Mouse (Mus musculus): ENCODE results near the gene Itsn2. TPM values are rescaled to one million over a fixed set of nuclear protein-coding genes. Genes with fewer than 3 reads are reported as not detected.

Gene Itsn2
- polyA plus RNA-seq, 1 experiment: 8.9 TPM

- Histone ChIP-seq H3K27me3 (replicated peaks) (no peaks in the 10 kb centered on the region), H3K36me3 (replicated peaks; ENCODE audit: low read length) (peaks cover 21% of the 10 kb centered on the region), H3K4me1 (peaks cover 19% of the 10 kb centered on the region), H3K9me3 (peaks cover 30% of the 10 kb centered on the region), H3K4me3 (replicated peaks) (no peak overlapping the region)
- TF ChIP-seq GATA1 (IDR thresholded peaks at IDR 0.05; ENCODE audit: borderline replicate concordance, low read length) (no peak), FLI1 (IDR thresholded peaks at IDR 0.05; ENCODE audit: low read length) (no peak)
Measured at GRCm38 (mm10) chr12:4557436-4557835, 35.0 kb upstream of the Itsn2 start.

GRCm38 (mm10) chr12:4558013-4558412 lies 34.4 kb upstream of the Itsn2 start:
- peaks cover 21% of the 10 kb centered on the region for H3K36me3 ChIP-seq (replicated peaks; ENCODE audit: low read length)
- no peak overlapping the region for H3K4me3 ChIP-seq (replicated peaks)
- H3K9me3 ChIP-seq: peaks cover 30% of the 10 kb centered on the region
- peaks cover 19% of the 10 kb centered on the region for H3K4me1 ChIP-seq
- TF ChIP-seq FLI1 (IDR thresholded peaks at IDR 0.05; ENCODE audit: low read length) (no peak), GATA1 (IDR thresholded peaks at IDR 0.05; ENCODE audit: borderline replicate concordance, low read length) (no peak)
- no peaks in the 10 kb centered on the region for H3K27me3 ChIP-seq (replicated peaks)

- peaks cover 30% of the 10 kb centered on the region for H3K9me3 ChIP-seq
- H3K4me1 ChIP-seq: peaks cover 19% of the 10 kb centered on the region
- TF ChIP-seq FLI1 (IDR thresholded peaks at IDR 0.05; ENCODE audit: low read length): no peak
- TF ChIP-seq GATA1 (IDR thresholded peaks at IDR 0.05; ENCODE audit: borderline replicate concordance, low read length): no peak
- H3K36me3 ChIP-seq (replicated peaks; ENCODE audit: low read length): peaks cover 21% of the 10 kb centered on the region
- no peak overlapping the region for H3K4me3 ChIP-seq (replicated peaks)
- H3K27me3 ChIP-seq (replicated peaks): no peaks in the 10 kb centered on the region
Measured at GRCm38 (mm10) chr12:4558475-4559279, 33.8 kb upstream of the Itsn2 start.

GRCm38 (mm10) chr12:4571864-4572263 lies 20.6 kb upstream of the Itsn2 start:
- TF ChIP-seq FLI1 (IDR thresholded peaks at IDR 0.05; ENCODE audit: low read length) (no peak), GATA1 (IDR thresholded peaks at IDR 0.05; ENCODE audit: borderline replicate concordance, low read length) (no peak)
- H3K27me3 ChIP-seq (replicated peaks): peaks cover 6% of the 10 kb centered on the region
- peaks cover 9% of the 10 kb centered on the region for H3K4me1 ChIP-seq
- H3K36me3 ChIP-seq (replicated peaks; ENCODE audit: low read length): no peaks in the 10 kb centered on the region
- no peaks in the 10 kb centered on the region for H3K9me3 ChIP-seq
- no peak overlapping the region for H3K4me3 ChIP-seq (replicated peaks)

- TF ChIP-seq FLI1 (IDR thresholded peaks at IDR 0.05; ENCODE audit: low read length) (no peak), GATA1 (IDR thresholded peaks at IDR 0.05; ENCODE audit: borderline replicate concordance, low read length) (no peak)
- H3K36me3 ChIP-seq (replicated peaks; ENCODE audit: low read length): no peaks in the 10 kb centered on the region
- no peaks in the 10 kb centered on the region for H3K9me3 ChIP-seq
- H3K27me3 ChIP-seq (replicated peaks): peaks cover 2% of the 10 kb centered on the region
- H3K4me3 ChIP-seq (replicated peaks): no peak overlapping the region
- H3K4me1 ChIP-seq: peaks cover 9% of the 10 kb centered on the region
Measured at GRCm38 (mm10) chr12:4574065-4574464, 18.4 kb upstream of the Itsn2 start.

GRCm38 (mm10) chr12:4582326-4582725 lies 10.1 kb upstream of the Itsn2 start:
- Histone ChIP-seq H3K27me3 (replicated peaks) (no peaks in the 10 kb centered on the region), H3K36me3 (replicated peaks; ENCODE audit: low read length) (peaks cover 6% of the 10 kb centered on the region), H3K4me1 (peaks cover 18% of the 10 kb centered on the region), H3K9me3 (no peaks in the 10 kb centered on the region), H3K4me3 (replicated peaks) (peak overlapping the region; percentile 50)
- TF ChIP-seq FLI1 (IDR thresholded peaks at IDR 0.05; ENCODE audit: low read length) (no peak), GATA1 (IDR thresholded peaks at IDR 0.05; ENCODE audit: borderline replicate concordance, low read length) (no peak)

GRCm38 (mm10) chr12:4587846-4588245 lies 4.6 kb upstream of the Itsn2 start:
- Histone ChIP-seq H3K4me3 (replicated peaks) (no peak overlapping the region), H3K9me3 (no peaks in the 10 kb centered on the region)
- TF ChIP-seq GATA1 (IDR thresholded peaks at IDR 0.05; ENCODE audit: borderline replicate concordance, low read length): no peak

GRCm38 (mm10) chr12:4588603-4589002 lies 3.8 kb upstream of the Itsn2 start:
- H3K36me3 ChIP-seq (replicated peaks; ENCODE audit: low read length): peaks cover 16% of the 10 kb centered on the region
- H3K27me3 ChIP-seq (replicated peaks): no peaks in the 10 kb centered on the region
- no peak overlapping the region for H3K4me3 ChIP-seq (replicated peaks)
- no peaks in the 10 kb centered on the region for H3K9me3 ChIP-seq
- H3K4me1 ChIP-seq: peaks cover 19% of the 10 kb centered on the region
- TF ChIP-seq FLI1 (IDR thresholded peaks at IDR 0.05; ENCODE audit: low read length) (no peak), GATA1 (IDR thresholded peaks at IDR 0.05; ENCODE audit: borderline replicate concordance, low read length) (no peak)

More at GRCm38 (mm10) chr12:4587846-4588245, 4.6 kb upstream of the Itsn2 start:
- H3K27me3 ChIP-seq (replicated peaks): no peaks in the 10 kb centered on the region
- H3K4me1 ChIP-seq: peaks cover 22% of the 10 kb centered on the region
- H3K36me3 ChIP-seq (replicated peaks; ENCODE audit: low read length): peaks cover 16% of the 10 kb centered on the region

GRCm38 (mm10) chr12:4592025-4592424 lies 413 bp upstream of the Itsn2 start:
- peaks cover 46% of the 10 kb centered on the region for H3K4me1 ChIP-seq
- no peaks in the 10 kb centered on the region for H3K9me3 ChIP-seq
- TF ChIP-seq GATA1 (IDR thresholded peaks at IDR 0.05; ENCODE audit: borderline replicate concordance, low read length) (no peak), FLI1 (IDR thresholded peaks at IDR 0.05; ENCODE audit: low read length) (no peak)
- peak overlapping the region; percentile 97 for H3K4me3 ChIP-seq (replicated peaks)
- no peaks in the 10 kb centered on the region for H3K27me3 ChIP-seq (replicated peaks)
- peaks cover 17% of the 10 kb centered on the region for H3K36me3 ChIP-seq (replicated peaks; ENCODE audit: low read length)

GRCm38 (mm10) chr12:4593166-4593929 lies 910 bp downstream of the Itsn2 start:
- no peak for TF ChIP-seq FLI1 (IDR thresholded peaks at IDR 0.05; ENCODE audit: low read length)
- TF ChIP-seq GATA1 (IDR thresholded peaks at IDR 0.05; ENCODE audit: borderline replicate concordance, low read length): no peak
- peaks cover 48% of the 10 kb centered on the region for H3K4me1 ChIP-seq
- no peaks in the 10 kb centered on the region for H3K9me3 ChIP-seq
- peak overlapping the region; percentile 97 for H3K4me3 ChIP-seq (replicated peaks)
- peaks cover 12% of the 10 kb centered on the region for H3K36me3 ChIP-seq (replicated peaks; ENCODE audit: low read length)
- no peaks in the 10 kb centered on the region for H3K27me3 ChIP-seq (replicated peaks)
